Mouse (Mus musculus) left cerebral cortex, adult 11 months (tissue): ENCODE measurements around the gene Slit3.

Experiments used
- DNase-seq: peaks from one replicate; pipeline ENCODE4 v3.0.0; 2022; ENCODE audit warnings: low spot score

The Slit3 gene

DNA sequence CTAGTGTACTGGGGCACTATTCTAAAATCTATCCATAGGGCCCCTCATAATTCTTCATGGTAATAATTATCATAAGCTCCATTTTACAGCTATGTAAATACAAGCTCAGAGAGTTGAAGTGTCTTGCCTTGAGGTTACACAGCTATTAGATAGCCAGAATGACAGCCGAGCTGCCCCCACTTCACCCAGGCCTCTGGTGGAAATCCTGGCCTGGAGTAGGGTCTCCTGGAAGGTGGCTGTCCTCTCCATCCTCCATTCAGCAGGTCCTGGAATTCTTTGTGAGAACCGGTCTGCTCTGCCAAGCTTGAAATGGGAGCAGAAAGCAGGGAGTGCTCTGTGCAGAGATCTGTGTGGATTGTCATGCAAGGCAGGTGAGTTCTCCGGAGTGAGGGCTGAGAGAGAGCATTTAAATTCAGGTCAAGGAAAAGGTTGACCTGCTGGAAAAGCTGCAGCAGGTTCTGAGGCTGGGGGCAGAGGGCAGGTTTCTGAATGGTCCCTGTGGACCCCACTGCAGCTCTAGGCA lies 517.9 kb downstream of the Slit3 start:
- DNase-seq: no peak

DNA sequence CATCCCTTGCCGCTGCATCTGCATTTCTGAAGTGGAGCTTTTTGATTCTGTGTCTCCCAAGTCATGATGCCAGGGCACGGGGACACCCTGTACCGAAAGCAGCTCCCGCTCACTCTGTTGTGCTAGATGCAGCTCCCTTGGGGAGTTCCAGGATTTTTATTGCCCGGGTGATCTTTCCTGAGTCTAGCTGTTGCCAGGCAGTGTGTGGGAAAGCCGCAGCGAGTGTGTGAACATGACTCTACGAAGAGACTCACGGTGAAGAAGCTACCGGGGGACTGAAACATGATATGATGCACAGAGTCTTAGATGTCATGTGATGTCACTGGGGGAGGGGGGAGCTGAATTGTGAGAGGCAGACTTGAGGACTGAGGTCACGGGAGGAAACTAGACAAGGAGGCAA lies 518.4 kb downstream of the Slit3 start:
- no peak for DNase-seq

DNA sequence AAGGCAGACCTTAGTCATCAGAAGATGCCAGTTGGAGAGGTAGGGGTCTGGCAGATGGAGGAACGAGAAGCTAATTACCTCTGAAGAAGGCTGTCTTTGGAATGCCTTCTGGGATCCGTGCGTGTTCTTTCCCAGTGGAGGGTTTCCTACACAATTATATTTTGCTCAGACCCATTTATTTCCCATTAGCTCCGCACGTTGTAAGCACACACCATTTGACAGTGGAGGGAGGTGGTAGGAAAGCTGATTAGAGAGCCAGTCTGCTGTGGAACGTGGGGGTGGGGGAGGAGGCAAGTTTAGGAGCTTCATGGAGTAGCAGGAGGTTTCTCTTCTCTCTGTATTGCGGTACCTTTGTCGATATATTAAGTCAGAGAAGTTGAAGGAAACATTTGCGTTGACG lies 530.3 kb downstream of the Slit3 start:
- DNase-seq: no peak

DNA sequence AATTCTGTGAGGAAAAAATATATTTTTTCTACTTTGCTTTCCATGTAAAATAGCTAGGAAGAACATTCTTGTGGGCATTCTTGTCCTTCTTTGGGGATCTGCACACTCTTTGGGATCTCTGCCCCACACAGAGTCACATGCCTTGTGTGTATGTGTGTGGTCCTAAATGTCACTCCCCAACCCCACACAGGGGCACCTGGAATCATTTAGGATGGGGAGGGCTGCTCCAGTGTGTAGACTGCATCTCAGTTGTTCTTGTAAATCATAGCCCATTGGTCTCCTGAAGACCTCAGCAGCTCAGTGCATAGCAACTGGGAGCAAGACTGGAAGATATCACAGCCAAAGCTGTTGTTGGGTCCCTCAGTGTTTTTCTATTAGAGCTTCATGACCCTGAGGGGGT lies 534.8 kb downstream of the Slit3 start:
- DNase-seq: no peak

DNA sequence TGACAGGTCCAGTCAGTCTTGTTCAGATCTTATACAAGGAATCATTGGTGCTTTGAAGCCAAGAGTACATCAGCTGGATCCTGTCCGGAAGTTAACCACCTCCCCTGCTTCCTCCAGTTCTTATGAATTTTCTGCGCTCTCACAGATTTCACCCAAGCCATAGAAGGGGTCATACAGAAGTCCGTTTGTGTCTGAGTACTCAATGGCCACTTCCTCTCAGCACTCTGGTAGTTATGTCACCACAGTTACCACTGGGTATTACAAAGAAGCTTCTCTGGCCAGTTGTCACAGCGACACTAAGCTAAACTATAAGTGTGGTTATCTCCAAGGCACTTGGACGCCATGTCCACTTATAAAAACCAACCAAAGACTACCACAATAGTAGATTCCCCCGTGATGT lies 536.6 kb downstream of the Slit3 start:
- no peak for DNase-seq

DNA sequence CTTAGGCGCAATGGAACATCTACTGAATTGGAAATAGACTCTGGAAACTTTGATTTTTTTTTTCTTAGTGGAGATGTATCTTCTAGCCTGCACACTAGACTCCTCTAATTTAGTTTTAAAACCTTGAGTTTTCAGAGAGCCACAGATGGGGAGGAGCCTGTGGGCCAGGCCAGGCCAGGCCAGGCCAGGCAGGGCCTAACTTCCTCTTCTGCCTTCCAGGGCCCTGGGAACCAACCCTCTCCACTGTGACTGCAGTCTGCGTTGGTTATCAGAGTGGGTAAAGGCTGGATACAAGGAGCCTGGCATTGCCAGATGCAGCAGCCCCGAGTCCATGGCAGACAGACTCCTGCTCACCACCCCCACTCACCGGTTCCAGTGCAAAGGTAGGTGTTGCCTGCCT lies 539.9 kb downstream of the Slit3 start:
- DNase-seq: no peak

DNA sequence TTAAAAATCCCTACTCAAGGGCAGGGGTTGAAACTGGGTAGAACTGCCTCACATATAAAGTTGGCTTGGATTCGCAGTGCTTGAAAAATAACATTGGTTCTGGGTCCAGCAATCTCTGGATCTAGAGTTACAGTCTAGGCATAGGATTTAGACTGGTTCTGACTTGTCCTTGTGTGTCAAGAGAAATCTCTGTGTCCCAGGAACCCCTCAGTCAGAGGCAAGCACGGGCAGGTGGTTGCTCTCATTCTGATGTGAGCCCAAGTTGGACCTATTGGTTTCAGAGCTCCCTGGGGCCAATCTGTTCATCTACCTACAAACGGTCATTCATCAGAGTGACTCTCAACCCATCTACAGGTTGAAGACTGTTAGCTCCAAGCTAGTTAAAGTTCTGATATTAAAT lies 541.9 kb downstream of the Slit3 start:
- DNase-seq: no peak

DNA sequence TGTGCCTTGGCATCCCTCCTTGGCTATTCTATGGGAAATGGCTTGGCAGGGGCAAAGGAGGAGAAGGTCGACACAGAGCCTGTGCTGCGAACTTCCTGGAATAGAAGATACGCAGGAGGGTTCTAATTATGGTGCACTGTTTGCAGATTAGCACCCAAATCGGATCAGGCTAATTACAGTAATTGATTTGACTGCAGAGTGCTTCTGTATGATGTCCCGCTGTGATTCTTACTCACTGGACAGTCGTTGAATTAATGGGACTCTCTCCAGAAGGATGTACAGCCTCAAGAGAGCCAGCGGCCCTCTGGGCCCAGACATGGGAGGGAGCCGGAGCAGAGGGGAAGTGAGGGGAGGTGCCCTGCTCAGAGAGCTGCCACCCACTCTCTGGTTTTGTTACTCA lies 542.6 kb downstream of the Slit3 start:
- DNase-seq: no peak

DNA sequence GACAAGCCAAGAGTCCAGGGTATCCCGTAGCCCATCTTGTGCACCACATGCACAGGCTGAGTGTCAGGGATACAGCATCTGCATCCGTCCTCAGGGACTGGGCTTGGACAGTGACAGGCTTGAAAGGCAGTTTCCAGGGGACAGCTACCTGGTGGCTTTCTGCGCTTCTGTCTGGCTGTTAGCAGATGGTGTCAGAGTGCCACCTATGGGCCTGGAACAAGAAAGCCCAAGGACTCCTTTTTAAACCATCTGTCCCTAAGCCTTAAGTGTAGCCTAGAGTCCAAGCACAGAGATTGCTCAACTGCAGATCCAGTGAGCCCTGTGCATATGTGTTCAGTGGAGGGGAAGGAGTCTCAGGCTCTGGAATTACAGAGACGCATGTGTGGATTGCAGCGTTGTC lies 544.0 kb downstream of the Slit3 start:
- no peak for DNase-seq

DNA sequence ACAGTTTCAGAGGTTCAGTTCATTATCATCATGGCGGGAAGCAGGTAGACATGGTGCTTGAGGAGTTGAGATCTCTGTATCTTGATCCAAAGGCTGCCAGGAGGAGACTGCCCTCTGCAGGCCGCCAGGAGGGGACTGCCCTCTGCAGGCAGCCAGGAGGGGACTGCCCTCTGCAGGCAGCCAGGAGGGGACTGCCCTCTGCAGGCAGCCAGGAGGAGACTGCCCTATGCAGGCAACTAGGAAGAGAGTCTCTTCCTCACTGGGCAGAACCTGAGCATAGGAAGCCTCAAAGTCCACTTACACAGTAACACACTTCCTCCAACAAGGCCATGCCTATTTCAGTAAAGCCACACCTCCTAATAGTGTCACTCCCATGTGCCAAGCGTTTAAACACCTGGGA lies 546.4 kb downstream of the Slit3 start:
- DNase-seq: no peak

DNA sequence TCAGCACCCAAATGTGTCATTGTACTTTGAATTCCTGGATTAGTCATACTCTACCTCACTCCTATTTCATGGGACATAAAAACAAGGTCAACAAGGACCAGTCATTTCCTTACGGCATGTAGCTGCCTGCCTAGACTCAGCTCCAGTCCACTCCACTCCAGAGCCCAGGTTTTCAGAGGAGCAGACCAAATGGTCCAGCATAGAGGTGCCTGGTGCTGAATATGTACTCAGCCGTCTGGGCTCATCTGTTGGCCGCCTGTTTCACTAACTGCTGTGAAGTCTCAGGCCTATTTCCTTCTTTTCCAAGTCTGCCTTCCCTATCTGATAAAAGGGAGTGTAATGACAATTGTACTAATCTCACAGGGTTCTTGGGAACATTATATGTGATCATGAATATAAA lies 547.1 kb downstream of the Slit3 start:
- DNase-seq: no peak

DNA sequence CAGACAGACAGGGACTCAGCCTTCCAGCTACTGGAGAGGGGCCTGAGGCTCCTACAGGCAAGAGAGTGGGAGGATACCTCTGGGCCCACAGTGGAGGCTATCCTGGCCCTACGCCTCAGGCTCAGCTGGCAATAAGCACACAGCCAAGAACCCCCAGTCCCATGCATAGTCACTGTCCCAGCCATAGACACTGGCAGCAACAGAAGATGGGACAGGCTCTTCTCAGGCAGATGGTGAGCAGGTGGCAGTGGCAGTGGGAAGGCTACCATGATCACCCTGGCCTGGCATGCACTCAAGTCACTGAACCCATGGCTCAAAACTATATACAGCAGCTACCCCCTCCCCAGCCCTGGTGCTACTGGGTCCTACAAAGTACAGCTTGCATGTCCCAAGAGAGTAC lies 547.7 kb downstream of the Slit3 start:
- DNase-seq: no peak

DNA sequence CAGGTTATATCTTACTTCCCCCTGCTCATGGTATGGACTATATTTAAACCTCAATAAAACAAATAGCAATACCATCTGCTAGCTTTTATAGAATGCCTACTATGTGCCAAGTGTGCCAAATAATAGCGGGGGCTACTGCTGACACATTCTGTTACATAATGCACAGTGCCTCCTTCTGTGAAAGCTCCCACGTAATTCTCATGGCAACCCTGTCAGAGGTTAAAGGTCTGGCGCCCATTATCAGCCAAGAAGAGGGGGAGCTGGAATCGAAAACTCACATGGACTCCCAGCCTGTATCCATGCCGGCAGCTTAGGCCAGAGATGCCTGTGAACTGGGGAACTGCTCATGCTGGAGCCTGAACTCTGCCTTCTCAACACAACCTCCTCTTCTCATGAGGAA lies 548.5 kb downstream of the Slit3 start:
- no peak for DNase-seq

DNA sequence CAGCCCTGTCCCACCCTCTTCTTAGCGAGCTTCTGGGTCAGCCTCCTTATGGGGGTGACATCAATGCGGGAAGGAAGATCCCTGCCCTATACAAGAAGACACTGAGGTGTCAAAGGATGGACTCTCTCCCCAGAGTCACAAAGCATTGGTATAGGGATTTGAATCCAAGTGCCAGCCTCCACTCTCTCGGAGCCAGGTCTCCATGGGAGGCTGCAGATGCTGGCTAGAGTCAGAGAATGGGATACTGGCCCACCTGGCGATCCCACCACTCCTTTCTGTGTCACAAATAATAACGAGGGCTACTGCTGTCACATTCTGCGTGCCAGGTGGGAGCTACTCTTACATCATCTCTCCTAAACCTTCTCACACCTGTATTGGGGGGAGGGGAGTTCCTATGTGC lies 549.2 kb downstream of the Slit3 start:
- no peak for DNase-seq

DNA sequence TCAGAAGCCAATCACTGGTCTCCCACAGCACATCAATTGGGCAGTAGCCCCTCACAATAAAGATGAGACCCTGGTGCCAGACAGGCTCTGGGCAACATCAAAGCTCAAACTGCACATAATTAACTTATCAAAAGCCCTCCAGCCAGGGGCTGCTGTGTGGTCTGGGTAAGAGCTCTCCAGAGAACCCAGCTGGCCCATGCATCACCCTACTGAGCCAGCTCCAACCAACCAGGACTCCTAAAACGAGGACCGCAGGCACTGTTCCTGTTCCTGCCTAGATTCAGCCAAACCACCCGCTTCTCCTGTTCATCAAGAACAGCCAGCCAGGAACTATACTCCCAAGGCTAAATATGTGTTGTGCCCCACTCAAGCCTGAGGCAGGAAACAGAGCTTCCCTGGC lies 549.7 kb downstream of the Slit3 start:
- no peak for DNase-seq

DNA sequence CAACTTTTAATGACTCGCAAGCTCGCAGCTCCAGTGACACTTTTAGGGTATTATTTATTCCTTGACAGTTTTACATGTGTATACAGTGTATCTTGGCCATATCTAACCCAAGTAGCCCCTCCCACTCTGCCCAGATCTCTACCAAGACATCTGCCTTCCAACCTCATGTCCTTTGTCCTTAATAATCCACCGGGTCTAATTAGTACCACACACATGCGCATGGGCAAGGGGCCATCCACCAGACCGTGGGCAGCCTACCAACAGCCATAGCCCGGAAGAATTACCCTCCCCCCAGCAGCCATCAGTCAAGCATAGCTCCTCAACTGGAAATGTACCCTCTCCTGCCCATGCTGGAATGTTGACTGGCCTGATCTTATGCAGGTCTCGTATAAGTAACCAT lies 552.0 kb downstream of the Slit3 start:
- DNase-seq: no peak

DNA sequence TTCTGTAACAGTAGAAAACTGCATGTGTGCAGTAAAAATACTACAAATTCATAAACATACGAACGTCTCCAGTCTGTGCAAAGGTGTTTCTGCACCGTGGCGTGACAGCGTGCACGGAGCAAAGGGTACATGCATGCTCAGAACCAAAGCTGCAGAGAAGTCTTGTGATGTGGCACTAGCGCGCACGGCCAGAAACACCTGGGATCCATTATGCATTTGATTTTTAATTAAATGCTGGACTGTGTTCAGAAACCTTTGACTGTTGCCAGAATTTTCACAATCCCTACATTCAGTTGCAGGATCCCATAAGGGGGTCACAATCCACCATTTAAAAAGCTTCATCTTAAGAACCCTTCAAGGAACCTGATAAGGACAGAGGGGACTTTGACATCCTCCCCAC lies 553.2 kb downstream of the Slit3 start:
- no peak for DNase-seq

DNA sequence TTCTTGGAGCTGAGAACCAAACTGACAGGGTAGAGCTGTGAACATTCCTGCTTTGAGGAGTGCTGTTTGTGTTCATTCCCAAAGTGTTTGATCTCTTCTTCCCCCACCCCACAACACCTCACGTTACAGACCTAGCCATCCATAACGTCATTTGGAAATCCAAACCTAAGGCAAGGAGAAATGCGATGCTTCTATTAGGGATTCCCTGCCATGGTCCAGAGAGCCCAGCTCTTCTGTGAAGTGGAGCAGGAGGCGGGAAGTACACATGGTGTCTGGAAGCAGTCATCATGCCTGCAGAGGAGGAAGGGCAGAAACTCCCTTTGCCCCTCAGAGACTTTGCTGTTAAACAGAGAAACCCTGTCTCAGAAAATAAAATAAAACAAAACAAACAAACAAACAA lies 555.7 kb downstream of the Slit3 start:
- no peak for DNase-seq

DNA sequence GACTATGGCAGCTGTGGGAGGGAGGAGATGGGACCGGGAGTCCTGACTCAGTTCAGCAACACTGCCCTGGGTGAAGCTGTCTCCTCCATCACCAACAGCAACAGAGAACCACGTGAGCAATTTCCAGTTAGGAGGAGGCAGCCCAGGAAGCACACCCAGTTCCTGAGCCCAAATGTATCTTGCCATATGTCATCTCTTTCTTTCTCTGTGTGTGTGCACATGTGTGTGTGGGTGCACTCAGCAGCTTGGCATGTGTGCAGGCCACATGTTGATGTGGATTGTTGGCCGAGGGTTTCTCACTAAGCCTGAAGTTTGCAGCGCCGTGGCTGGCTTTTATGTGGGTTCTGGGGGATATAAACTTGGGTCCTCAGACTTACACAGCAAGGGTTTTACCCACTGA lies 559.0 kb downstream of the Slit3 start:
- peak; percentile 56 for DNase-seq

DNA sequence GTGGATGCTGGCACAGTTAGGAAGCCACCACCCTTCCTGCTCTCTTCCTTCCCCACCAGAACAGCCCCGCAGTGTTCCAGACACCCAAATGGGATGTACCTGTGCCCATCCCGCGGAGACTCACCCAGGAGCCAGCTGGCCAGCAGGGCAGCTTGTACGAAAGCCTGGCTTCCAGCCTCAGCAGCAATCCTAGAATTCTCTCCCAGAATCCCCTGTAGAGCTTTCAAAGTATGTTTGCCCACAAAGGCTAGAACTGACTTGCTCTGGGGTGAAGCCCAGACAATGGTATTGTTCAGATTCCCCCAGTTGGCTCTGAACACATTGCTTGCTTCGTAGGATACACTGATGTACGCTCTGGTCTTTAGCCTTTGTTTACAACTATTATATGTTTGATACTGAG lies 566.3 kb downstream of the Slit3 start:
- DNase-seq: no peak

DNA sequence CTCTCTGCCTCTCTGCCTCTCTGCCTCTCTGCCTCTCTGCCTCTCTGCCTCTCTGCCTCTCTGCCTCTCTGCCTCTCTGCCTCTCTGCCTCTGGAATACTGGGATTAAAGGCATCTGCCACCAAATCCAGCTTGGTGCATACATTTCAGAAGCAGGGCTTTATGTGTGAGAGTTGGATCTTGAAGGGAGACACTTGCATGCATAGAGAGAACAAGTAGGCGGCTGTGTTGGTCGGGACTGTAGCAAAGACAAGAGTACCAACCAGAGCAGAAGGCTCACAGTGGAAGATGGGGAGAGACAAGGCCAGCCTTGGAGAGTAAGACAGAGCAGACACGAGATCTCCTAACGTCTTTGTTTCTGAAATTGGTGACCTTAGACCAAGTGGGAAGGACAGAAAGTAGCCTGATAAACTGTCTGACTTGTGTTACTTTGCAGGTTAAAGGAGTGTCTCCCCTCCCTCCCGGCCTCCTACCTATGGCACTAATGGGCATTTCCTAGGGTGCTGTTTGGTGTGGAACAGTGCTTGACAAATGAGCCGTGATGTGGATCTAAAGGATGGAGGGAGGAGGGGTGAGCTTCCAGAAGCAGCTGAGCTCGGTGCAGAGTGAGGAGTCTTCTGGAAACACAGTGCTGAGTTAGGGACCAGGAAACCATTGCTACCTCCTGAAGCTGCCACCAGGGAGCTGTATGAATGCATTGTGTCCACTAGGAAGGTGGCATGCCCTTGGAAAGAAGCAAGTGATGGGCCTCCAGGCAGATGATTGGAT lies 569.7 kb downstream of the Slit3 start:
- DNase-seq: no peak

DNA sequence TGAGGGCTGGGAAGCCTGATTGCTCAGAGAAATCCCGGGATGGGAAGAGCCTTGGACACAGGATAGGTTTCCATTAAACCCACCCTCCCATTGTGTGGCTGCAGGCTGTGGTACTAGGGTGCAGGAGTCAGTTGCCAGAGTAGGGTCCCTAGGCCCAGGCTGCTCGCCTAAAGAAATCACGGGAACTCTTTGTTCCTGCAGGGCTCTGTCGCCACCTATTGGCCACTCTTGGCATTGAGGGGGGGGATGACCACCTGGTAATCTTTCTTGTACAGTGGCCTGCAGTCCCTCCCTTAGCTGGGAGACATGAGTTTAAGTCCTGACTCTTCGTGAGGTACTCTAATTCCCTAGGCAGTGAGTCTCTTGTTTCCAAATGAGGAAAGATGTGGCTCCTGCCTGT lies 572.1 kb downstream of the Slit3 start:
- no peak for DNase-seq

DNA sequence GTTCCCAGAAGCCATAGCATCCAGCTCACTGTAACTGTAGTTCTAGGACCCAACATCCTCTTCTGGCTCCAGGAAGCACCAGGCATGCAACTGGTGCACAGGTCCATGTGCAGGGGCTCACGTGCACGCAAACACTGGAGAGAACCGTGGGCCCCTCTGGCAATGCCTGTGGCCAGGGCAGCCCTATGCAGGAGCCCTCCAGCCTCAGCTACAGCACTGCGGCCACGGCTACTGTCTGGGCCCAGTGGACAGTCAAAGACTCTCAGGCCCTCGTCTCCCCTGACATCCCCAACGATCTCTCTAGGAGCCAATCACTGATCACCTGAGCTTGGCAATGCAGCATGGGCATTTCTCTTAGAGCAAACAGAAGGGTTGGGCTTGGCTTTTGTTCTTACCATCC lies 572.6 kb downstream of the Slit3 start:
- no peak for DNase-seq

DNA sequence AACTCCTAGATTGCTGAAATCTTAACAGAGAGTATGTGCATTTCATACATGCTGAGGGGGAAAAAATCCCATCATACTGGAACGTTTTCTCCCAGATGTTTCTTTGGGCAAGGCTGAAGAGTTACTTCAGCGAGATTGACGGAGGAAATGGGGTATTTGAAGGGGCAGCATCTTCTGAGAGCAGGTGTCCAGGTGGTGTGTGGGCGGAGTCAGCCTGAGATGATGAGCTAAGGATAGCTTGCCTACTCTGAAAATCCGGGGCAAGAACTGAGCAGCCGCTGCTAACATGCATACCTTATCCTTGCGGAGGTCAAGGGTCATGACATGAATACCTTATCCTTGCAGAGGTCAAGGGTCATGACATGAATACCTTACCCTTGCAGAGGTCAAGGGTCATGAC lies 576.5 kb downstream of the Slit3 start:
- DNase-seq: no peak
